Mouse (Mus musculus) liver, postnatal 0 days (tissue): ENCODE measurements around the gene Ankrd50. TPM values are rescaled to one million over a fixed set of nuclear protein-coding genes. Genes with fewer than 3 reads are reported as not detected.

Experiments
- ATAC-seq: fragments of 200-750 bp; cut with Nextera tagmentation; 2 replicates; pipeline ENCODE4 v1.8.0; 2017; ENCODE audit warnings: mild to moderate bottlenecking, moderate library complexity
- DNase-seq: peaks from one replicate; pipeline ENCODE4 v3.0.0-alpha.2; 2016
- H3K27ac ChIP-seq: fragments of 300-500 bp; sonication (generic); 2 replicates; pipeline ENCODE4 v1.5.1; 2014; ENCODE audit warnings: antibody characterized with exemption, moderate library complexity, mild to moderate bottlenecking, low read depth
- H3K27me3 ChIP-seq: fragments of 300-500 bp; sonication (generic); 2 replicates; pipeline ENCODE4 v1.6.1; 2014; ENCODE audit warnings: low read length, control low read depth, mixed read lengths; ENCODE audit not compliant: insufficient read depth
- H3K36me3 ChIP-seq: fragments of 300-500 bp; sonication (generic); replicated peaks from 2 replicates; pipeline ENCODE4 v1.6.1; 2014; ENCODE audit warnings: mild to moderate bottlenecking, control low read depth, low read length, moderate library complexity, mixed read lengths; ENCODE audit not compliant: insufficient read depth
- H3K4me1 ChIP-seq: fragments of 300-500 bp; sonication (generic); 2 replicates; pipeline ENCODE4 v1.6.1; 2014; ENCODE audit warnings: antibody characterized with exemption, mild to moderate bottlenecking, control low read depth; ENCODE audit not compliant: insufficient read depth
- H3K4me2 ChIP-seq: fragments of 300-500 bp; sonication (generic); 2 replicates; pipeline ENCODE4 v1.6.1; 2014; ENCODE audit warnings: low read depth, mild to moderate bottlenecking, low read length, moderate library complexity, mixed read lengths
- H3K4me3 ChIP-seq: fragments of 300-500 bp; sonication (generic); 2 replicates; pipeline ENCODE4 v1.5.1; 2014; ENCODE audit warnings: low read depth, low read length
- H3K9ac ChIP-seq: fragments of 300-500 bp; sonication (generic); replicated peaks from 2 replicates; pipeline ENCODE4 v1.6.1; 2014; ENCODE audit warnings: mild to moderate bottlenecking, moderate library complexity
- H3K9me3 ChIP-seq: fragments of 300-500 bp; sonication (generic); 2 replicates; pipeline ENCODE4 v1.6.1; 2016; ENCODE audit warnings: mild to moderate bottlenecking, control low read depth, low read length, mixed read lengths
- CTCF ChIP-seq: sonication (generic); IDR thresholded peaks from 2 replicates; pipeline ENCODE4 v1.5.1; 2016; ENCODE audit warnings: antibody characterized with exemption, low read depth
- EP300 ChIP-seq: IDR thresholded peaks from 2 replicates; pipeline ENCODE4 v1.6.1; 2016; ENCODE audit warnings: antibody characterized with exemption, low read depth, mild to moderate bottlenecking
- WGBS: fragments of 180-500 bp; shearing (Covaris S2); extraction: QIAGEN DNeasy Blood & Tissue Kit; methylation state at CpG from one replicate; pipeline ENCODE4 v1.1.7; 2014; ENCODE audit not compliant: insufficient replicate concordance; 5-methylcytosine and 5-hydroxymethylcytosine counted together
- polyA plus RNA-seq: library from polyadenylated mRNA; unstranded; fragments of >200 nt; fragmentation: Nextera tagmentation; extraction: Ambion mirVana; gene quantifications from 2 replicates; pipeline ENCODE4 v1.2.1, GENCODE M21; 2015

The Ankrd50 gene
- polyA plus RNA-seq, 1 experiment from 2014 or later = 2.1 TPM

DNA sequence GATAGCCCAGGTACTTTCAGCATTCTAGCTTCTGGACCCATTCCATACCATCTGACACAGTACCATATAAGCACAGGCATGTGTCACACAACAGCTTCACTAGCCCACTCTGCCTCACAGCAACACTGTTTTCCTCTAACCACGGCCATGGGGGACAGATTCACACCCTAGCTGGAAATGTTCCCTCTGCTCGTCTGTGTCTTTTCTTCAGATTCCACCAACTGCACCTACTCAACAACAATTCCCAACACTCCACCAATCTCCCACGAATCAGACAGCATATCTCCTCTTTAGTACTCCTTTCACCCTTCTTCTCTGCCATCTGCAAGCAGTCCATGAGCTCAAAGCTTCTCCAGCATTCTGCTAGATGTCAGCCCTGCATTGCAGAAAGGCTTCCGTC, 11.5 kb downstream of the Ankrd50 start:
- Histone ChIP-seq H3K36me3 (peaks cover 2% of the 10 kb centered on the region; the same call in 1 of the 2 replicates), H3K4me2 (no peak overlapping the region), H3K27ac (no peak overlapping the region), H3K27me3 (no peaks in the 10 kb centered on the region), H3K4me3 (no peak overlapping the region), H3K9me3 (no peaks in the 10 kb centered on the region), H3K9ac (no peak overlapping the region), H3K4me1 (no peaks in the 10 kb centered on the region)
- 81% methylated on average over 4 of the region's 4 CpGs for WGBS
- TF ChIP-seq CTCF = no peak
- TF ChIP-seq EP300 = no peak
- DNase-seq = no peak
- no peak for ATAC-seq

- no peak overlapping the region for H3K27ac ChIP-seq
- no peak overlapping the region for H3K4me3 ChIP-seq
- H3K9me3 ChIP-seq = no peaks in the 10 kb centered on the region
- no peaks in the 10 kb centered on the region for H3K27me3 ChIP-seq
- TF ChIP-seq EP300 (no peak), CTCF (no peak)
- H3K4me2 ChIP-seq = no peak overlapping the region
- DNase-seq (no peak), ATAC-seq (no peak)
- 0 out of 2 replicates have a peak, but pooled peaks cover 2% of the 10 kb centered on the region for H3K36me3 ChIP-seq
- H3K4me1 ChIP-seq = no peaks in the 10 kb centered on the region
- no peak overlapping the region for H3K9ac ChIP-seq
Observed at GRCm38 (mm10) chr3:38471516-38471915, 13.1 kb downstream of the Ankrd50 start.

DNA sequence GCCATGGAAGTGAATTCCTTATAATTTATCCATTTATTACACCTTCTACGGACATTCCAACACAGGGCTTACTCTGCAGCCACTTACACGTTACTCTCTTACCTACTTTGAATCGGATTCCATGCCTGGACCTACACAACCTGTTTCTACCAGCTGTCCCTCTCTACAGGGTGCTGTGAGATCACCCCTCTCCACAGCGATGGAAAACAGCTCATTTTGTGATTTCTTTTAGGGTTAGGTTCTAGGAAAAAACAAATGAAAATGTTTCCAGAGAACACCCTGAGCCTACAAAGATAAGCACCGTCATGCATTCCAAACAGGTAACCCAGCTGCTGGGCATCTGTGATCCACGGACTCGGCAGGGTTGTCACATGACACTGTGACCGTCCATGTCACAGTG, 16.5 kb downstream of the Ankrd50 start:
- DNase-seq (no peak), ATAC-seq (no peak)
- TF ChIP-seq CTCF (no peak), EP300 (no peak)
- WGBS = 77% methylated on average over 8 of the region's 8 CpGs
- no peak overlapping the region for H3K4me2 ChIP-seq
- H3K9me3 ChIP-seq = no peaks in the 10 kb centered on the region
- H3K27me3 ChIP-seq = no peaks in the 10 kb centered on the region
- no peaks in the 10 kb centered on the region for H3K36me3 ChIP-seq
- H3K4me3 ChIP-seq = no peak overlapping the region
- H3K4me1 ChIP-seq = no peaks in the 10 kb centered on the region
- H3K27ac ChIP-seq = no peak overlapping the region
- H3K9ac ChIP-seq = no peak overlapping the region

DNA sequence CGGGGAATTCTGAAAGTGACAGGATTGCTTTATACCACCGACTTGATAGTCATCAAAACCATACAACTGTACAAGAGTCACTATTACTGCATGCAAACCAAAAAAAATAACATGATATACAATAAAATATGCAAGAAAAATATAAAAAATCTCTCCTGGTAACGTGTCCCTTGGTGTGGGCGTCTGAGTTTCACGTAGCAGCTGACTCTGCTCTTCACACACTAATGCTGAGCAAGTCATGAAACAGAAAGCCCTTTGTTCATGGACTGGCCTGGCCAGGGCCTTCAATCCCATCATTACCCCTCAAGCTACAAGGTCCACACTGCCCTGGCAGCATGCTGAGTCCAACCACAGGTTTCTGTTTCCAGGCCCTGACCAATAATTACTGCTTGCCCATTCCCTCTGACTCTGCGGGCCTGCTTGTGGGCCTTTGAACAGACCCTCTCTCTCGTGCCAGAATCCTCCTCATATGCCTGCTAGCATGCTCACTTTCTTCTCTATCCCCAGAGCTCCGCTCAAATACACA, 17.7 kb downstream of the Ankrd50 start:
- Histone ChIP-seq H3K27me3 (no peaks in the 10 kb centered on the region), H3K9ac (no peak overlapping the region), H3K4me2 (no peak overlapping the region), H3K27ac (no peak overlapping the region), H3K4me1 (no peaks in the 10 kb centered on the region), H3K9me3 (no peaks in the 10 kb centered on the region), H3K36me3 (no peaks in the 10 kb centered on the region), H3K4me3 (no peak overlapping the region)
- ATAC-seq (no peak), DNase-seq (no peak)
- WGBS = 86% methylated on average over 8 of the region's 8 CpGs
- TF ChIP-seq EP300 (no peak), CTCF (no peak)

DNA sequence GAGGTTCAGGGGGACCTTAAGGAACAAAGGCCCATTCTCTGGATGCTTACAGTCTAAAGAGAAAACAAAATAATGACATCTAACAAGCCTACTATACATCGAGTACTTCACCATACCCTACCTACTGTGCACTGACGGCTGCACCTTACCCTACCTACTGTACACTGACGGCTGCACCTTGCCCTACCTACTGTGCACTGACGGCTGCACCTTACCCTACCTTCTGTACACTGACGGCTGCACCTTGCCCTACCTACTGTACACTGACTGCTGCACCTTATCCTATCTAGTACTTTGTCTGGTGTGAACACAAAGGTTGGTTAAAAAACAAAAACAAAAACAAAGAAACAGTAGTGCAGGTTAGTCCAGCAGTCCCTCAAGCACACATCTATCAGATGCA, 18.5 kb downstream of the Ankrd50 start:
- no peak overlapping the region for H3K4me2 ChIP-seq
- 83% methylated on average over 5 of the region's 5 CpGs for WGBS
- no peak overlapping the region for H3K27ac ChIP-seq
- ATAC-seq = no peak
- no peaks in the 10 kb centered on the region for H3K27me3 ChIP-seq
- H3K9me3 ChIP-seq = no peaks in the 10 kb centered on the region
- TF ChIP-seq EP300 (no peak), CTCF (no peak)
- no peak overlapping the region for H3K4me3 ChIP-seq
- DNase-seq = no peak
- no peaks in the 10 kb centered on the region for H3K4me1 ChIP-seq
- H3K9ac ChIP-seq = no peak overlapping the region
- H3K36me3 ChIP-seq = no peaks in the 10 kb centered on the region

DNA sequence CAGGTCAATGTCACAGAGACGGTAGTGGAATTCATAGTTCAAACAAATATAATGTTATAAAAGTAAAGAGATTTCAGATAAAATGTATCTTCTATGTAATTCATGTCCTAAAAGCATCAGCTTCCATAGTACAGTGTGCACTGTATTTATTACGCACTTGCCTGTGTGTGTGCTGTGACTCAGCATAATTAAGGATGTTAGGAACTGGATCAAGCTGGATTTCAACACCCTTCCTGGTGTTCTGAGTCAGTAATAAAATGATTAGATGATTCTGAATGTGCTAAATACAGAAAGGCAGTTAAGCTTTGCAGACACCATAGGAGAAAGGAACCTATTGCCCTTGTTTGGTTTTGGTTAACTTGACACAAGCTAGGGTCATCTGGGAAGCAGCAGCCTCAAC, 21.5 kb downstream of the Ankrd50 start:
- no peaks in the 10 kb centered on the region for H3K4me1 ChIP-seq
- no peak overlapping the region for H3K9ac ChIP-seq
- 88% methylated on average over 2 of the region's 2 CpGs for WGBS
- no peak overlapping the region for H3K4me2 ChIP-seq
- H3K9me3 ChIP-seq = no peaks in the 10 kb centered on the region
- DNase-seq = no peak
- H3K27ac ChIP-seq = no peak overlapping the region
- ATAC-seq = no peak
- TF ChIP-seq EP300 (no peak), CTCF (no peak)
- no peak overlapping the region for H3K4me3 ChIP-seq
- 0 out of 2 replicates have a peak, but pooled peaks cover 2% of the 10 kb centered on the region for H3K36me3 ChIP-seq
- no peaks in the 10 kb centered on the region for H3K27me3 ChIP-seq

DNA sequence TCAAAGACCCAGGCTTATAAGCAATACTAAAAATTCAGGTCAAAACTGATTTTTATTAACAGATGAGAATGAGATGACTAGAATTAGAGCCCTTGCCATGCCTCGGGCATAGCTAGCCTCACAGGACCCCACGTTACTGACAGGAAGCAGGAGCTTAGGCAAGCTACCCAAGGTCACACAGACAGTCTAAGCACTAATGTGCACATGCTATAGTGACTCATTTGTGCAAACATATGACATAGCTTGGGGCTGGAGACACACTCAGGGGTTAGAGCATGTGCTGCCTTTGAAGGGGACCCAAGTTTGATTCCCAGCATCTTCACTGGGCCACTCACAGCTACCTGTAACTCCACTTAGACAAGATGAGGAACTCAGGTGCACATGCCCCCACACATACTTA, 22.9 kb downstream of the Ankrd50 start:
- peak; percentile 50; the same call in 1 of the 2 replicates for ATAC-seq
- H3K4me2 ChIP-seq = no peak overlapping the region
- TF ChIP-seq CTCF (no peak), EP300 (no peak)
- no peak overlapping the region for H3K4me3 ChIP-seq
- no peak overlapping the region for H3K27ac ChIP-seq
- no peak overlapping the region for H3K9ac ChIP-seq
- peaks cover 7% of the 10 kb centered on the region; the same call in 1 of the 2 replicates for H3K36me3 ChIP-seq
- DNase-seq = no peak
- H3K9me3 ChIP-seq = no peaks in the 10 kb centered on the region
- WGBS = 60% methylated on average over 2 of the region's 2 CpGs
- no peaks in the 10 kb centered on the region for H3K27me3 ChIP-seq
- H3K4me1 ChIP-seq = no peaks in the 10 kb centered on the region
